In genomic region chr10:86302318-86302648, GRCm38 (mm10) we compare ENCODE assay signal across 9 mouse cellular contexts. TPM values are rescaled to one million over a fixed set of nuclear protein-coding genes. Genes with fewer than 3 reads are reported as not detected.
DNase-seq lines count a peak whose midpoint lies in the region; ATAC-seq lines count a peak whose summit lies in the region.
"Had no signal": no experiment of that assay in that cellular context is flagged by ENCODE, and none has a peak within 500 bp of the region (broad histone marks: within the 10 kb centered on the region; RNA-seq: fewer than 3 reads in every experiment).

No protein-coding gene starts in this region.

- peaks cover 33% of the 10 kb centered on the region for H3K4me1 ChIP-seq in heart, embryonic 12.5 days (replicated peaks)
- peaks cover 23% of the 10 kb centered on the region for H3K4me1 ChIP-seq in brown adipose tissue, adult 24 weeks (ENCODE audit: control insufficient read depth, insufficient read depth, insufficient read length, low read length)
- 0 out of 2 replicates have a peak, but pooled peaks cover 2% of the 10 kb centered on the region for H3K4me1 ChIP-seq in hindbrain, embryonic 11.5 days (replicated peaks; ENCODE audit: control insufficient read depth, insufficient read depth, low read length)
- H3K4me1 ChIP-seq in midbrain, embryonic 10.5 days = peaks cover 59% of the 10 kb centered on the region

- no peak for DNase-seq in heart, adult 11 months
- no peak for DNase-seq in hindbrain, embryonic 11.5 days (ENCODE audit: low spot score)
- no peak for DNase-seq in midbrain, embryonic 10.5 days (ENCODE audit: low spot score)
- no peak for DNase-seq in embryo, embryonic 9.5 days (ENCODE audit: extremely low spot score)
- DNase-seq in spleen, postnatal 10 days (ENCODE audit: low spot score in 2 of 2) = no peak
- no peak for DNase-seq in cerebellum, adult 11-12 months

- peak overlapping the region; percentile 83 for H3K4me3 ChIP-seq in heart, embryonic 12.5 days
- H3K4me3 ChIP-seq in brown adipose tissue, adult 24 weeks (ENCODE audit: insufficient read depth, low read depth, low read length) = peak overlapping the region; percentile 69
- peak overlapping the region; percentile 59; the same call in 1 of the 2 replicates for H3K4me3 ChIP-seq in hindbrain, embryonic 11.5 days (ENCODE audit: low read depth, low read length)
- H3K4me3 ChIP-seq in midbrain, embryonic 10.5 days = peak overlapping the region; percentile 67

- peak overlapping the region; percentile 87 for H3K27ac ChIP-seq in heart, embryonic 12.5 days (ENCODE audit: poor library complexity, severe bottlenecking)
- peak overlapping the region; percentile 97 for H3K27ac ChIP-seq in brown adipose tissue, adult 24 weeks (replicated peaks; ENCODE audit: low read depth, low read length)
- no peak overlapping the region for H3K27ac ChIP-seq in hindbrain, embryonic 11.5 days (ENCODE audit: low read depth, low read length)
- no peak overlapping the region for H3K27ac ChIP-seq in midbrain, embryonic 10.5 days (replicated peaks)
- H3K27ac ChIP-seq: liver, embryonic 14.5 days had no signal

- peaks cover 15% of the 10 kb centered on the region for H3K36me3 ChIP-seq in heart, embryonic 12.5 days
- H3K36me3 ChIP-seq in hindbrain, embryonic 11.5 days (ENCODE audit: control insufficient read depth, insufficient read depth, low read length) = no peaks in the 10 kb centered on the region
- no peaks in the 10 kb centered on the region for H3K36me3 ChIP-seq in midbrain, embryonic 10.5 days

- ATAC-seq in heart, embryonic 12.5 days (ENCODE audit: insufficient number of reproducible peaks, low FRiP score) = peak; percentile 6; the same call in 1 of the 2 replicates
- no peak for ATAC-seq in hindbrain, embryonic 11.5 days (ENCODE audit: low FRiP score)

- H3K27me3 ChIP-seq in heart, embryonic 12.5 days (replicated peaks) = no peaks in the 10 kb centered on the region
- peaks cover 6% of the 10 kb centered on the region for H3K27me3 ChIP-seq in hindbrain, embryonic 11.5 days (ENCODE audit: control insufficient read depth, insufficient read depth, low read length)
- H3K27me3 ChIP-seq in midbrain, embryonic 10.5 days (ENCODE audit: low read depth, poor library complexity, severe bottlenecking) = peaks cover 46% of the 10 kb centered on the region

- WGBS in heart, embryonic 12.5 days = 39% methylated on average over 4 of the region's 4 CpGs
- 73% methylated on average over 4 of the region's 4 CpGs for WGBS in hindbrain, embryonic 11.5 days
- 68% methylated on average over 4 of the region's 4 CpGs for WGBS in midbrain, embryonic 10.5 days

- H3K9me3 ChIP-seq in heart, embryonic 12.5 days (replicated peaks) = no peaks in the 10 kb centered on the region
- H3K9me3 ChIP-seq in hindbrain, embryonic 11.5 days (ENCODE audit: control insufficient read depth, low read length) = no peaks in the 10 kb centered on the region
- no peaks in the 10 kb centered on the region for H3K9me3 ChIP-seq in midbrain, embryonic 10.5 days (replicated peaks)

- peak overlapping the region; percentile 95 for H3K9ac ChIP-seq in heart, embryonic 12.5 days
- no peak overlapping the region for H3K9ac ChIP-seq in hindbrain, embryonic 11.5 days (ENCODE audit: low read depth, low read length)
- H3K9ac ChIP-seq: liver, embryonic 14.5 days had no signal

- H3K4me2 ChIP-seq in heart, embryonic 12.5 days = peak overlapping the region; percentile 95
- H3K4me2 ChIP-seq in hindbrain, embryonic 11.5 days (replicated peaks; ENCODE audit: low read depth, low read length) = peak overlapping the region; percentile 97

RNA-seq across cellular contexts. Expression of gene Timp3, which starts 2.1 kb away (rescaled TPM):
- 70.8 and 71.5 TPM in 2 replicates for polyA plus RNA-seq in heart, embryonic 12.5 days (2016; fragmentation: Nextera tagmentation; extraction: Ambion mirVana)
- 63.4 and 130 TPM in 2 replicates for polyA plus RNA-seq in brown adipose tissue, adult 24 weeks (2012; ENCODE audit: insufficient read depth, insufficient read length, missing spikeins)
- 31.6 and 32.8 TPM in 2 replicates for polyA plus RNA-seq in hindbrain, embryonic 11.5 days (2014; fragmentation: Nextera tagmentation; extraction: Ambion mirVana)
- polyA plus RNA-seq in midbrain, embryonic 10.5 days (2016; fragmentation: Nextera tagmentation; extraction: Ambion mirVana) = 21.2 and 25.7 TPM in 2 replicates

Comparison
In these comparisons a context has a peak if more than half of its experiments do, and no peak if none do; other contexts are left out.
1. H3K27ac ChIP-seq: peak in heart, embryonic 12.5 days (single experiment) and brown adipose tissue, adult 24 weeks (single experiment); none in hindbrain, embryonic 11.5 days (single experiment) and midbrain, embryonic 10.5 days (single experiment).
2. Peak in every context shown above with its lines, with median percentiles within 50 percentile points of each other: H3K4me3 ChIP-seq.